Mouse (Mus musculus) intestine, postnatal 0 days (tissue): ENCODE results near the gene Calm1. TPM values are rescaled to one million over a fixed set of nuclear protein-coding genes. Genes with fewer than 3 reads are reported as not detected.
"Not testable (repeated sequence)": the region's sequence is repeated elsewhere in the genome, so short reads cannot be mapped to it uniquely, and the experiment has no call there.

ENCODE experiments used
- ATAC-seq: fragments of 200-750 bp; cut with Nextera tagmentation; 2 replicates; pipeline ENCODE4 v1.8.0; 2017; ENCODE audit warnings: mild to moderate bottlenecking, moderate TSS enrichment, moderate library complexity
- H3K27ac ChIP-seq: fragments of 300-500 bp; sonication (generic); 2 replicates; pipeline ENCODE4 v1.5.1; 2014; ENCODE audit warnings: mild to moderate bottlenecking, low read depth, low read length, moderate library complexity
- H3K27me3 ChIP-seq: fragments of 300-500 bp; sonication (generic); replicated peaks from 2 replicates; pipeline ENCODE4 v1.6.1; 2014; ENCODE audit warnings: low read length, mixed read lengths; ENCODE audit not compliant: control insufficient read depth, insufficient read depth
- H3K36me3 ChIP-seq: fragments of 300-500 bp; sonication (generic); 2 replicates; pipeline ENCODE4 v1.6.1; 2014; ENCODE audit warnings: mild to moderate bottlenecking, moderate library complexity; ENCODE audit not compliant: control insufficient read depth, insufficient read depth
- H3K4me1 ChIP-seq: fragments of 300-500 bp; sonication (generic); replicated peaks from 2 replicates; pipeline ENCODE4 v1.6.1; 2014; ENCODE audit warnings: antibody characterized with exemption, low read length, mixed read lengths; ENCODE audit not compliant: control insufficient read depth, insufficient read depth
- H3K4me2 ChIP-seq: fragments of 300-500 bp; sonication (generic); replicated peaks from 2 replicates; pipeline ENCODE4 v1.6.1; 2014; ENCODE audit warnings: low read depth, mild to moderate bottlenecking, moderate library complexity
- H3K4me3 ChIP-seq: fragments of 300-500 bp; sonication (generic); 2 replicates; pipeline ENCODE4 v1.5.1; 2014; ENCODE audit warnings: low read depth, low read length
- H3K9ac ChIP-seq: fragments of 300-500 bp; sonication (generic); 2 replicates; pipeline ENCODE4 v1.6.1; 2014; ENCODE audit warnings: mild to moderate bottlenecking, low read depth, low read length
- H3K9me3 ChIP-seq: fragments of 300-500 bp; sonication (generic); 2 replicates; pipeline ENCODE4 v1.6.1; 2016; ENCODE audit warnings: mixed run types; ENCODE audit not compliant: control insufficient read depth
- CTCF ChIP-seq: sonication (generic); IDR thresholded peaks from 2 replicates; pipeline ENCODE4 v1.5.1; 2016; ENCODE audit warnings: low read depth, mild to moderate bottlenecking, control low read depth, antibody characterized with exemption, moderate library complexity
- whole genome bisulfite sequencing: fragments of 180-500 bp; shearing (Covaris S2); extraction: QIAGEN DNeasy Blood & Tissue Kit; methylation state at CpG from one replicate; pipeline ENCODE4 v1.1.7; 2014; 5-methylcytosine and 5-hydroxymethylcytosine counted together
- polyA plus RNA-seq: library from polyadenylated mRNA; unstranded; fragments of >200 nt; fragmentation: Nextera tagmentation; extraction: Ambion mirVana; gene quantifications from 2 replicates; pipeline ENCODE4 v1.2.1, GENCODE M21; 2015

Calm1 gene
- polyA plus RNA-seq, 1 experiment from 2014 or later, result 3,331 TPM

DNA sequence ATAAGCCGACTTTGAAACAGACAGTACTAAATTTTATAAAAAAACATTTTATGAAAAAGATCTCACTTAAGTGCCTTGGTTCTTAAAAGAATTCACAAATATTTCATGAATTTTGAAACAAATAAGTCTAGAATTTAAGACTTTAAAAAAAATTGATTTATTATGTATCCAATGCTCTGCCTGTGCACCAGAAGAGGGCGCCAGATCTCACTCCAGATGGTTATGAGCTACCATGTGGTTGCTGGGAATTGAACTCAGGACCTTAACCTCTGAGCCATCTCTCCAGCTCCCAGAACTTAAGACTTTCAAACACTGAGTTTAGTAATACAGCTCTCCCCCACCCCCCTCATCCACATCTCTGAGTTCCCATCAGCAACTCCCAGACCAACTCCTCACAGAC, 16.6 kb upstream of the Calm1 start:
- Histone ChIP-seq H3K9me3 (no peaks in the 10 kb centered on the region; the same call in 1 of the 2 replicates), H3K4me1 (no peaks in the 10 kb centered on the region; the same call in 1 of the 2 replicates), H3K36me3 (no peaks in the 10 kb centered on the region), H3K27me3 (no peaks in the 10 kb centered on the region), H3K27ac (no peak overlapping the region), H3K9ac (no peak overlapping the region), H3K4me2 (no peak overlapping the region), H3K4me3 (no peak overlapping the region)
- peak; percentile 38; the same call in 1 of the 2 replicates for TF ChIP-seq CTCF
- ATAC-seq, result no peak
- WGBS, result 87% methylated on average over 2 of the region's 2 CpGs

- Histone ChIP-seq H3K4me1 (no peaks in the 10 kb centered on the region; the same call in 1 of the 2 replicates), H3K9ac (no peak overlapping the region), H3K4me3 (no peak overlapping the region), H3K27me3 (no peaks in the 10 kb centered on the region), H3K36me3 (no peaks in the 10 kb centered on the region), H3K4me2 (no peak overlapping the region), H3K9me3 (no peaks in the 10 kb centered on the region; the same call in 1 of the 2 replicates), H3K27ac (no peak overlapping the region)
- no peak for TF ChIP-seq CTCF
- no peak for ATAC-seq
- WGBS, result 29% methylated on average over 5 of the region's 5 CpGs
Measured at GRCm38 (mm10) chr12:100183970-100184369, 15.3 kb upstream of the Calm1 start.

DNA sequence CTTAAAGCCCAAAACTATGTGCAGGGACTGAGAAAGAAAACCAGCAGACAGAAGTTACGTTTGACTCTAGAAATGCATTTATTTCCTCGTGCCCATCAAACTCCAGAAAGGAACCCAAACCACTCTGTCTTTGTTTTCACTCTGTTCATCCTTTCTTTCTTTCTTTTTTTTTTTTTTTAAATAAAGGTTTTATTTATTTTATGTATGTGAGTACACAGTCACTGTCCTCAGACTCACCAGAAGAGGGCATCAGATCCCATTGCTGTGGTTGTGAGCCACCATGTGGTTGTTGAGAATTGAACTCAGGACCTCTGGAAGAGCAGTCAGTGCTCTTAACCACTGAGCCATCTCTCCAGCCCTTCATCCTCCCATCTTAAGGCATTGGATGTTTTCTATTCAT, 14.3 kb upstream of the Calm1 start:
- not testable (repeated sequence) for H3K27ac ChIP-seq, H3K9me3 ChIP-seq, H3K4me2 ChIP-seq, H3K4me3 ChIP-seq, H3K36me3 ChIP-seq, H3K9ac ChIP-seq, H3K27me3 ChIP-seq, H3K4me1 ChIP-seq, ATAC-seq
- peak; percentile 60 for TF ChIP-seq CTCF
- 96% methylated on average over 2 of the region's 2 CpGs for WGBS

DNA sequence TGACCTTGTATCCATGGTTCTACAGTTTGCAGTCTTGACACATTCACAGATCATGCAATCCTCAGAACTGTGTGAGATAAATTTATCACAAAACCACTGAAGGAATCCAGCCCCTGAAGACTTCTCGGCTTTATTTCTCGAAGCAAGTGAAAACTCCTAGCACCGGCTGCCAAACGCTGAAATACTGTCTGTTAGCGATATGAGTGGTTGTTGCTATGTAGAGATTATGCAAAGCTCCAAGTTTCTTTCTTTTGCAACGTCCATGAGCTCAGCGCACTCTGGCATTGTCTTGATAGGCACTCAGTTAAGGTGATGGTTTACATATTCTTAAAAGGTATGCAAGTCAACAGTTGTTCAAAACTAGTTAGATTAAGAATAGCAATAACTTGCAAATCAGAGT, 13.3 kb upstream of the Calm1 start:
- peak overlapping the region; percentile 61 for H3K4me2 ChIP-seq

DNA sequence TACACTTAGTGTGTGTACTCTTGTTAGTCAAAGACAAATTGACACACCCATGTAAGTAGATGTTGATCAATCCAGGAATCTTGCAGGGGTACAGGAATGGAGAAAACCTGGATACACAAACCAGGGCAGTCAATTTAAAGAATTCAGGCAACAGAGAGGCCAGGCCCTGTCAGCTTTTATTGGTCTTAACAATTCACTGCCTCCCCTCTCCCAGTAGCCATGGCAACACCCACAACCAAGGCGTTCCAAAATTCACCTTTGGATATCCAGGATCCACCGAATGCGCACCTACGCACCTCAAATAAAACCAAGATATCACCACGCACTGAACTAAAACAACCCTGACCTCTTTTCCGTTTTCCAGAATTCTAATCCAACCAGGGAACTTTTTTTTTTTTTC, 12.9 kb upstream of the Calm1 start:
- Histone ChIP-seq H3K4me3 (peak overlapping the region; percentile 57), H3K9ac (peak overlapping the region; percentile 61), H3K36me3 (no peaks in the 10 kb centered on the region), H3K9me3 (no peaks in the 10 kb centered on the region; the same call in 1 of the 2 replicates), H3K4me1 (no peaks in the 10 kb centered on the region; the same call in 1 of the 2 replicates), H3K4me2 (peak overlapping the region; percentile 61), H3K27me3 (no peaks in the 10 kb centered on the region), H3K27ac (peak overlapping the region; percentile 95)
- ATAC-seq, result no peak
- WGBS, result 6% methylated on average over 6 of the region's 6 CpGs
- TF ChIP-seq CTCF, result no peak

More for the DNA sequence above, 13.3 kb upstream of the Calm1 start:
- 40% methylated on average over 7 of the region's 7 CpGs for WGBS
- Histone ChIP-seq H3K9me3 (no peaks in the 10 kb centered on the region; the same call in 1 of the 2 replicates), H3K9ac (no peak overlapping the region), H3K27ac (peak overlapping the region; percentile 46; the same call in 1 of the 2 replicates), H3K4me1 (no peaks in the 10 kb centered on the region; the same call in 1 of the 2 replicates), H3K27me3 (no peaks in the 10 kb centered on the region), H3K36me3 (no peaks in the 10 kb centered on the region), H3K4me3 (peak overlapping the region; percentile 57; the same call in 1 of the 2 replicates)
- ATAC-seq, result no peak
- TF ChIP-seq CTCF, result no peak

GRCm38 (mm10) chr12:100187013-100187755, 12.1 kb upstream of the Calm1 start:
- no peaks in the 10 kb centered on the region for H3K36me3 ChIP-seq
- H3K9ac ChIP-seq, result peak overlapping the region; percentile 72
- H3K9me3 ChIP-seq, result no peaks in the 10 kb centered on the region; the same call in 1 of the 2 replicates
- peak overlapping the region; percentile 95 for H3K27ac ChIP-seq
- H3K4me1 ChIP-seq, result no peaks in the 10 kb centered on the region; the same call in 1 of the 2 replicates
- no peaks in the 10 kb centered on the region for H3K27me3 ChIP-seq
- peak; percentile 30; the same call in 1 of the 2 replicates for TF ChIP-seq CTCF
- peak overlapping the region; percentile 57 for H3K4me3 ChIP-seq
- under 1% methylated on average over 52 of the region's 52 CpGs for WGBS
- peak overlapping the region; percentile 93 for H3K4me2 ChIP-seq
- ATAC-seq, result peak; percentile 97
